Mouse (Mus musculus) heart, embryonic 14.5 days (tissue): ENCODE measurements around the gene Tmem147. TPM values are rescaled to one million over a fixed set of nuclear protein-coding genes. Genes with fewer than 3 reads are reported as not detected.
A peak's percentile ranks its signal among the peaks of the same experiment; 100 is the strongest.

Source experiments
- ATAC-seq: fragments of 200-750 bp; cut with Nextera tagmentation; 2 replicates; pipeline ENCODE4 v1.8.0; 2017; ENCODE audit warnings: low read depth, moderate TSS enrichment; ENCODE audit not compliant: insufficient number of reproducible peaks, insufficient read depth, low FRiP score
- H3K27ac ChIP-seq, 2 experiments: fragments of 200-500 bp in 1 of 2; fragments of 300-500 bp in 1 of 2; sonication (generic) in 1 of 2; replicated peaks in 1 of 2; 2 replicates each; pipeline ENCODE4 v1.5.1; 2012 to 2014; ENCODE audit warnings: low read depth in 2 of 2, low read length in 2 of 2, control low read depth in 1 of 2, mild to moderate bottlenecking in 1 of 2, mixed read lengths in 1 of 2; ENCODE audit not compliant: control insufficient read depth in 1 of 2, insufficient read depth in 1 of 2
- H3K27me3 ChIP-seq: fragments of 300-500 bp; sonication (generic); 2 replicates; pipeline ENCODE4 v1.6.1; 2014; ENCODE audit warnings: mild to moderate bottlenecking, low read length, control low read depth; ENCODE audit not compliant: control insufficient read depth, insufficient read depth
- H3K36me3 ChIP-seq: fragments of 300-500 bp; sonication (generic); 2 replicates; pipeline ENCODE4 v1.6.1; 2014; ENCODE audit warnings: mild to moderate bottlenecking, control low read depth, low read length, mixed read lengths; ENCODE audit not compliant: control insufficient read depth, insufficient read depth
- H3K4me1 ChIP-seq, 2 experiments: fragments of 200-500 bp in 1 of 2; fragments of 300-500 bp in 1 of 2; sonication (generic) in 1 of 2; 2 replicates each; pipeline ENCODE4 v1.6.1; 2012 to 2014; ENCODE audit warnings: low read length in 2 of 2, control low read depth in 1 of 2, mixed read lengths in 1 of 2; ENCODE audit not compliant: control insufficient read depth in 2 of 2, insufficient read depth in 2 of 2
- H3K4me2 ChIP-seq: fragments of 300-500 bp; sonication (generic); 2 replicates; pipeline ENCODE4 v1.6.1; 2014; ENCODE audit warnings: mild to moderate bottlenecking, low read length
- H3K4me3 ChIP-seq, 2 experiments: fragments of 200-500 bp in 1 of 2; fragments of 300-500 bp in 1 of 2; sonication (generic) in 1 of 2; 2 replicates each; pipeline ENCODE4 v1.5.1; 2012 to 2014; ENCODE audit warnings: low read length in 2 of 2, mild to moderate bottlenecking in 2 of 2, control low read depth in 1 of 2, low read depth in 1 of 2, moderate library complexity in 1 of 2; ENCODE audit not compliant: control insufficient read depth in 1 of 2, insufficient read depth in 1 of 2
- H3K9ac ChIP-seq: fragments of 300-500 bp; sonication (generic); 2 replicates; pipeline ENCODE4 v1.6.1; 2014; ENCODE audit warnings: mild to moderate bottlenecking, low read length
- H3K9me3 ChIP-seq: fragments of 300-500 bp; sonication (generic); 2 replicates; pipeline ENCODE4 v1.6.1; 2016; ENCODE audit warnings: low read length, control low read depth; ENCODE audit not compliant: control insufficient read depth
- WGBS: fragments of 180-500 bp; shearing (Covaris S2); extraction: QIAGEN DNeasy Blood & Tissue Kit; methylation state at CpG from one replicate; pipeline ENCODE4 v1.1.7; 2014; 5-methylcytosine and 5-hydroxymethylcytosine counted together
- polyA plus RNA-seq: library from polyadenylated mRNA; unstranded; fragments of >200 nt; fragmentation: Nextera tagmentation; extraction: Ambion mirVana; gene quantifications from 2 replicates; pipeline ENCODE4 v1.2.1, GENCODE M21; 2014

Gene Tmem147
- polyA plus RNA-seq, 1 experiment from 2014 or later, result 205 TPM

DNA sequence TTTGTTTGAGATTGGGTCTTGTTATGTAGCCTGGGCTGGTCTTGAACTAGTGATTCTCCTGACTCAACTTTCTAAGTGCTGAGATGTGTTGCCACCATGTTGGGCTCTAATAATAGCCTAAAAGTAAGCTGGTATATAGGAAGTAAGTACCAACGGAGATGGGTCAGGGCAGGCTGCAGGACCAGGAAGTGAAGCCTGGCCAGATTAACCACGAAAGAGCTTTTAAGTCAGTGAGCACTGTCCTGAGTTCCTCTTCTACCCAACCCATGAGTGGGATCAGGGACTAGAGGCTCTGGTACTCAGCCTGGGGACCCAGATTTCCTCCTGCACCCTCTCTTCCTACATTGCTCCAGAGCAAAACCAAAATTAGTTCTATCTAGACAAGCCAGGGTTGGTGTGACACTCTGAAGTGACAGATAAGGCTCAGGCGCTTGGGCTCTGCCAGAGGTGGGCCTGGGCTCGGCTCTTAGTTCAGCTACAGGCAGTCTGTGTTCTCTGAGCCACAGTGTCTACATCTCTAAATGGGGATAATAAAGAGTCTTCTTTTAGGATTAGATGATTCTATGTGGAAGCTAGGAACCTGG lies 32.5 kb upstream of the Tmem147 start:
- WGBS, result 29% methylated on average over 4 of the region's 4 CpGs
- Histone ChIP-seq H3K4me1 (peaks cover 4 to 9% of the 10 kb centered on the region in 2 experiments), H3K27me3 (no peaks in the 10 kb centered on the region)

DNA sequence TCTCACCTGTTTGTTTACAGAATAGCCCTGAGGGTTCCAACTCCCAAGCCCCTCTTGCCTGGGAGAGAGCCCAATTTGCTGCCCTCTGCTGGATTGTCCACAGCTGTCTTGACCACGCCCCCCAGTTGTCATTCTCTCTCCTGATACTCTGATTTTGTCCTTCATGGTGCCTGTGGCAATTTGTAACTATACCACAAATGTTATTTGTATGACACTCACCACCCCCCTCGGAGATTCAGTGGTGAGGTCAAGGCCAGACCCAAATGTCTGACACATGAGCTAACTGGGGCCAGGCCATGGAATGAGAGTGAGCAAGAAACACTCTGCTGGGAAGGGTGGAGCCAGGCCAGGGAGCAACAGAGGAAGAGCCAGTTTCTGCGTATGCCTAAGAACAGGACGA lies 29.5 kb upstream of the Tmem147 start:
- no peak for ATAC-seq
- Histone ChIP-seq H3K4me1 (peaks cover 4 to 9% of the 10 kb centered on the region in 2 experiments), H3K27me3 (no peaks in the 10 kb centered on the region), H3K4me2 (no peak overlapping the region), H3K9ac (no peak overlapping the region), H3K36me3 (no peaks in the 10 kb centered on the region), H3K27ac (no peak overlapping the region), H3K9me3 (peaks cover 10% of the 10 kb centered on the region; the same call in 1 of the 2 replicates), H3K4me3 (no peak overlapping the region)
- WGBS, result 28% methylated on average over 4 of the region's 4 CpGs

More for the DNA sequence above, 32.5 kb upstream of the Tmem147 start:
- Histone ChIP-seq H3K36me3 (no peaks in the 10 kb centered on the region), H3K9ac (no peak overlapping the region), H3K4me3 (no peak overlapping the region), H3K4me2 (no peak overlapping the region), H3K9me3 (no peaks in the 10 kb centered on the region), H3K27ac (no peak overlapping the region)
- ATAC-seq, result no peak

DNA sequence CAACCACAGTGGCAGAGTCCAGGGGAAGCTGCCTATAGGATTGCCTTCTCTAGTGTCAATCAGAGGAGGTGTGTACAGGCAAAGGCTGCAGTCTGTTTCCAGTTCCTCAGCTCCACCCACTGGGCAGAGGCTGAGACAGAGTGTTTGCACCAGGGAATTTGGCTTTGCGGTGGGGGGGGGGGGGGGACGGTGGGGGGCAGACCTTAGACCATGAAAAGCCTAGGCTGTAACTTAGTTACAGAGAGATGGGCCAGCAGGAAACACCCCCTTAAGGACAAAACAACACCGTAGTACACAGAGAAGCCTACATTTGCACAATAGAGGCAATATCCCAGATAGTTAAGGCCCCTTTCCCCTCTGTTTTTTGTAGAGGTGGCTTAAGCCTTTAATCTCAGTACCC lies 27.7 kb upstream of the Tmem147 start:
- no peak overlapping the region for H3K4me3 ChIP-seq
- no peaks in the 10 kb centered on the region for H3K27me3 ChIP-seq
- H3K36me3 ChIP-seq, result no peaks in the 10 kb centered on the region
- H3K27ac ChIP-seq, result no peak overlapping the region
- peaks cover 4 to 9% of the 10 kb centered on the region in 2 experiments for H3K4me1 ChIP-seq
- no peak overlapping the region for H3K9ac ChIP-seq
- no peak overlapping the region for H3K4me2 ChIP-seq
- H3K9me3 ChIP-seq, result peaks cover 10% of the 10 kb centered on the region; the same call in 1 of the 2 replicates
- 63% methylated on average over 3 of the region's 3 CpGs for WGBS
- ATAC-seq, result no peak

DNA sequence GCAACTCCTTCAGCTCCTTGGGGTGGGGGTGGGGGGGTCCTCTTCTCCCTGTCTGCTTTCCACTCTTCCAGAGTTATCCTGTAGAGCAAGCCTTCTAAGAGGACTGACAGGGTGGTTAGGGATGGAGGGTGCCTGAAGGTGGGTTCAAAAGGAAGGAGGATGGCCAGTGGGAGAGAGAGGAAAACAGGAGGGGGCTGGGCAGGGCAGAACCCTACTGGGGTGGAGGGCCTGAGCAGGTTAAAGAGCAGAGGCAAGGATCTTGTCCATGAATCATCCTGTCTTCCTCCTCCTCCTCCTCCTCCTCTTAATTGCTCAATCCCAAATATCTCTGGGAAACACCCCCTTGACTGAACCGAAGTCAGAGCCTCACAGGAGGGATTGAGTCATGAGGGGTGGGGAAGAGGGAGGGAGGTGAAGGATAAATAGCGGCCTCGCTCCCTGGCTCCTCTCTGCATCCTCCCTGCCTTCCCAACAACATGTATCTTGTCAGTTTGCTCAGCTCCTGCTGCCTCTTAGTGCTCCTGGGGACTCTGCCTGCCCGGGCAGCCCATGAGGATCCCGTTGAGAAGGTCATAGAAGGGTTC lies 21.8 kb upstream of the Tmem147 start, which contains the start of gene Sbsn:
Gene Sbsn (plus strand): TSS at position 386 of the 584 bp plus-strand sequence.
- Histone ChIP-seq H3K9ac (no peak within 1 kb of the TSS), H3K9me3 (peaks cover 10% of the 10 kb centered on the region; the same call in 1 of the 2 replicates), H3K27ac (no peak within 1 kb of the TSS), H3K4me2 (no peak within 1 kb of the TSS), H3K36me3 (no peaks in the 10 kb centered on the region), H3K27me3 (no peaks in the 10 kb centered on the region), H3K4me1 (no peaks in the 10 kb centered on the region), H3K4me3 (no peak within 1 kb of the TSS)
- no peak for ATAC-seq
- 32% methylated on average over 5 of the region's 5 CpGs for WGBS

DNA sequence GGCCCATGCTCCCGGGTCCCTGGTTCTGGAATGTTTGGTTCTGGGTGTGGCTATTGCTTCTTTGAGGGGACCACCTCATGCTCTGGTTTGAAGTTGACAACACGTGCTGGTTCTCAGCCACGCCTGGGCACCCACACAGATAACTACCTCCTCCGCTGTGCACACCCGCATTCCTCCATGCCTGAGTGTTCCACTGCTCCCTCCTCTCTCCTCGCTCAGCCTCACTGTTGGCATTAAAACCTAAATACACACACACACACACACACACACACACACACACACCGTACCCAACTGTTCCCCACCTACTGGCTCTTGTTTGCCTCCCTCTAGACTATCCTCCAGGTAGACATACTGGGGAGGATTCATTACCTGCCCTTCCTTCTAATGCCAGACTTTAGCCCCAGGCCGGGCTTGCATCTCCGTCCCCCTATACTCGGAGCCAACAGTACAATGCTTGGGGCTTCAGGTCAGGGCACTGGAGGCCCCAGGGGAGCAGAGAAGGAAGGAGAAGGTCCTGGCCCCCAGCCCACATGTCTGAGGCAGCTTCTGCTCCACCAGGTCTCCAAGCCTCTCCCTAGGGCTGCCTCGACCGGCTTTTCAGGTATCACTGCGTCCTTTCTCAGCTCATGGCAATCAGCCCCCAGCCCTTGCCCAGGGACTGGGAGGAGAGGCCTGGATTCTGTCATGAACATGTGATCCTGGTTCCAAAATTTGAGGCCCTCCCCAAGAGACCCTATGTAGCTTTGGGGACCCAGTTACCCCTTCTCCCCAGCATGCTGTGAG lies 20.7 kb upstream of the Tmem147 start:
- Histone ChIP-seq H3K4me3 (no peak overlapping the region), H3K27ac (no peak overlapping the region), H3K9me3 (peaks cover 7% of the 10 kb centered on the region; the same call in 1 of the 2 replicates), H3K4me2 (no peak overlapping the region), H3K9ac (no peak overlapping the region), H3K36me3 (no peaks in the 10 kb centered on the region), H3K4me1 (no peaks in the 10 kb centered on the region), H3K27me3 (no peaks in the 10 kb centered on the region)
- ATAC-seq, result no peak
- WGBS, result 69% methylated on average over 13 of the region's 13 CpGs

DNA sequence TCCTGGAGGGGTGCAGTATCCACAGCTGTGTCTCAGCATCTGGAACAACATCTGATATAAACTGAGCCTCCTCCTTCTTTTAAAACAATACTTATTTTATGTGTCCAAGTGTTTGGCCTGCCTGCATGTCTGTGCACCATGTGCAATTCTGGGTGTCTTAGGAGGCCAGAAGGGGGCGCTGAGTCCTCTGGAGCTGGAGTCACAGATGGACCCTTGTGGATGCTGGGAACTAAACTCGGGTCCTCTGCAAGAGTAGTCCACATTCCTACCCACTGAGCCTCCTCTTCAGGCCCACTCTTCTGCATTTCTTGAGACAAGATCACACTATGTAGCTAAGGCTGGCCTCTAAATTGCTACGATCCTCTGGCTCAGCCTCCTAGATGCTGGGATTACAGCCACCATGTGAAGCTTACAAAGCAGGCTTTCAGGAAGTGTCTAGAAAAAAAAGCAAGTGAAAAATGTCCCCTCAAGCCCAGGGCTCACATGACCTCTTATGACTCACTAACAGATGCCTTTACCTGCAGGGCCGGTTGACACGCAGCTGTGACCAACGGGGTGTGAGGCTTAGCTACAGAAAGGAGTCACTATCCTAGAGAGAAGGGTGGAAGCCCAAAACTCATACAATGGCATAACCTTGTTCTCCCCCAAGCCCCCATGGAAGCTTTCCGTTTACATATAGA lies 18.3 kb upstream of the Tmem147 start:
- no peak overlapping the region for H3K4me3 ChIP-seq
- no peak overlapping the region for H3K27ac ChIP-seq
- no peaks in the 10 kb centered on the region for H3K27me3 ChIP-seq
- WGBS, result 83% methylated on average over 7 of the region's 7 CpGs
- H3K9ac ChIP-seq, result no peak overlapping the region
- H3K9me3 ChIP-seq, result no peaks in the 10 kb centered on the region
- no peak for ATAC-seq
- no peak overlapping the region for H3K4me2 ChIP-seq
- peaks cover 7 to 9% of the 10 kb centered on the region in 2 experiments for H3K4me1 ChIP-seq
- H3K36me3 ChIP-seq, result no peaks in the 10 kb centered on the region

DNA sequence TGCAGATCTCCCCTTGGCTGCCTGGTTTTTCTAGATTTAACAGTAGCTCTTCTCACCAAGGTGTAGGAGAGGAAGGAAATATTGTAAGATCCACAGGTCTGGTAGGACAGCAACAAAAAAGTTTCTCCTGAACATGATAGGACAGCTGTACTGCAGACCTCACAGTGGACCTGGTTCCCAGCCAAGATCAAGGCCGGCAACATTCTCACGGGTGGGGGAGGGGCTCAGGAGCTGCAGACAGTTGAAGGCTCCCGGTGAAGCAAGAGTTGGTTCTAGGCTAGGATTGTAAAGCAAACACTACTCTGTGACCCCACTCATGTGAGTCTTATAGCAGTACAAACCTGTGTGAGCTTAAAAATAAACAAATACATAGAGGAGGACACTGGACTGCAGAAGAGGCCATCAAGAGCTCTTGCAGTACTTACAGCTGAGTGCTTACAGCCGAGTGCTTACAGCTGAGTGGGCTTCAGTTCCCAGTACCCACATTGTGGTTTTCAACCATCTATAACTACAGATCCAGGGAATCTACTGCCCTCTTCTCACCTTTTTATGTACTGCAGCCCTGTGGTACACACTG lies 14.8 kb upstream of the Tmem147 start:
- H3K27me3 ChIP-seq, result no peaks in the 10 kb centered on the region
- no peaks in the 10 kb centered on the region for H3K9me3 ChIP-seq
- no peak for ATAC-seq
- 0 out of 2 replicates have a peak overlapping the region, but pooled peaks have one; percentile 13 for H3K4me2 ChIP-seq
- no peaks in the 10 kb centered on the region for H3K36me3 ChIP-seq
- H3K4me3 ChIP-seq, result no peak overlapping the region
- H3K27ac ChIP-seq, result 0 out of 4 replicates have a peak overlapping the region, but pooled peaks of 1 of the 2 experiments have one; percentile 2
- H3K4me1 ChIP-seq, result peaks cover 7 to 9% of the 10 kb centered on the region in 2 experiments
- WGBS, result 31% methylated on average over 4 of the region's 4 CpGs
- H3K9ac ChIP-seq, result no peak overlapping the region
